Mouse (Mus musculus): ENCODE measurements at regions not wholly inside any gene's neighbourhood (a gene's known extent, or its start where the extent isn't known, plus 50 kb on each side); places are given as distances from the start of the nearest gene placed in this dataset.

GRCm38 (mm10) chr10:126734661-126735060 lies 166.5 kb downstream of the Atp23 start:
- DNase-seq = no peak

GRCm38 (mm10) chr10:126727840-126728239 lies 173.3 kb downstream of the Atp23 start:
- DNase-seq = no peak

GRCm38 (mm10) chr10:126717961-126718360 lies 183.2 kb downstream of the Atp23 start:
- DNase-seq = no peak

DNA sequence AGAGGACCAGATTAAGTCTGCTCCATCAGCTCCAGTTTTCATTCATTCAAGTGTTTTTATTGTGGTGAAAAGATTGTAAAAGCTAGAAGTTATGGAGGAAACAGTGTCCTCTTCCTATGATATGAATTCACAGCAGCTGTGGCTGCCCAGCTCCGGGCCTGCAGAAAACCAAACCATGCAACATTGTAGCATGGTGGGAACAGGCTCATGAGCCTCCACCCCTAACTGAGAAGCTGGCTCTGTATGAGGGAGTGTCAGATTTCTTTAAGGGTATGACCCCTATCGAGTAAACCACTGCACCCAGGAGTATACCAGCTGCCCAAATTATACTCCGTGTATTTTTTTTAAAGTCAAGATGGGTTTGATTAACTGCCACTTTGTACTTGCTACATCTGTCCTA lies 189.4 kb downstream of the Atp23 start:
- no peak for DNase-seq

DNA sequence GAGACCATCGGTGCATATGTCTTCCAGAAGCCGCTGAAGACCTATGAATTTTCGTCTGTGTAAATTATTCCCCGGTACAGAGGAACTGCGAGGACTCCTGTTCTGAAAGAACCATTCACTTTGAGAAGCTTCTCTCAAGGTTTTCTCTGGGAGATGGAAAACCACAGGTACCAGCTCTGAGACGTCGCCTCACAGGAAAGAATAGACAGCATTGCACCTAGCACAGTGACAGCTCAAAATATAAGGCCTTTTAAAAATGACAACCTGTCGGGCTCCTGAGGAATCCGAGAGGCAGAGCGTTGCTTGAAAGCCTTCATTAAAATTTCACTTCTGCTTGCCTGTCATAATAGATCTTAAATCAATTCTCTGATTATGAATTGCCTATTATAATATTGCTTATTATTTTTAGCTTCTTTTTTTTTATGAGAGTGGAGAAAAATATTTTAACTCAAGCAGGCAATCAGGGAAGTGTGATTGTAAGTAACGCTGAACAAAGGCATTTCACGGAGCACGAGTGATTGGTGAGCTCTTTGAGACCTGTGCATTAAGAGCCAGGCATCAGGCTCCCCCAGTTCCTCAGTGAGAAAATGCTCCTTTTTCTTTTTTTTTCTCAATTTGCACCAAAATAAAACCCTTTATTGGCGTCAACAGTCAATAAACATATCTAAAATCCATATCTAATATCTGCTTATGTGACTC lies 191.8 kb downstream of the Atp23 start:
- DNase-seq = no peak

DNA sequence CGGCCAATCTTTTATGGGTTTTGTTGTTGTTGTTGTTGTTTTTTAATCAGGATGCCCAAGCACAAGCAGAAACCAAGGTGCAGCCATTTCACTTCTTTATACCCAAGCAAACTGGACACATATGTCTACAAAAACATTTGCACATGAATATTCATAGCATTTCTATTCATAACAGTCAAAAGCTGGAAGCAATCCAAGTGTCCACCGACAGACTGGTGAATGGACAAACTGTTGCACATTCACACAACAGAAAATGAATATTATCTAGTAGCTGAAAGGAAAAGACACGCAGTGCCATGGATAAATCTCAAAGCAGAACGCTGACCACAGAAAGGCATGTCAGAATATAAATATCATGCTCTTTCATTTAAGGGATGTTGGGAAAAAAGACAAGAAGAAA lies 192.4 kb downstream of the Atp23 start:
- peak; percentile 30 for DNase-seq

DNA sequence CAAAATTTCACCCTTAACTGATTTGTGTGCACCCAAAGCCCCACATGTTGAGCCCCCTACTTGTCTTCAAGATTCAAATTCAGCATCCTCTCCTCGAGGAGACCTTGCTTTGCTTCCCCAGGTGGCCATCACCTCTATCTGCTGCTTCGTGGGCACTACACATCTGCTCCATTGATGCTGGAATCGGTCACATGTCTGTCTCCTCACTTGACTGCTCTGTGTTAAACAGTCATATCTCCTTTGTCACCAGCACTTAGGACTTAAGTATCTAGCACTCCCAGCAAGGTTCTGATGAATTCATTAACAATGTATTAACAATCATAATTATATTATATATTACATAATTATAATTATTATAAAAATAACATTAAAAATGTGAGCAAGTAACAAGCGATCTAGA lies 192.9 kb downstream of the Atp23 start:
- no peak for DNase-seq

- DNase-seq = no peak
These were observed 204.1 kb downstream of the Atp23 start for GRCm38 (mm10) chr10:126697086-126697485.

DNA sequence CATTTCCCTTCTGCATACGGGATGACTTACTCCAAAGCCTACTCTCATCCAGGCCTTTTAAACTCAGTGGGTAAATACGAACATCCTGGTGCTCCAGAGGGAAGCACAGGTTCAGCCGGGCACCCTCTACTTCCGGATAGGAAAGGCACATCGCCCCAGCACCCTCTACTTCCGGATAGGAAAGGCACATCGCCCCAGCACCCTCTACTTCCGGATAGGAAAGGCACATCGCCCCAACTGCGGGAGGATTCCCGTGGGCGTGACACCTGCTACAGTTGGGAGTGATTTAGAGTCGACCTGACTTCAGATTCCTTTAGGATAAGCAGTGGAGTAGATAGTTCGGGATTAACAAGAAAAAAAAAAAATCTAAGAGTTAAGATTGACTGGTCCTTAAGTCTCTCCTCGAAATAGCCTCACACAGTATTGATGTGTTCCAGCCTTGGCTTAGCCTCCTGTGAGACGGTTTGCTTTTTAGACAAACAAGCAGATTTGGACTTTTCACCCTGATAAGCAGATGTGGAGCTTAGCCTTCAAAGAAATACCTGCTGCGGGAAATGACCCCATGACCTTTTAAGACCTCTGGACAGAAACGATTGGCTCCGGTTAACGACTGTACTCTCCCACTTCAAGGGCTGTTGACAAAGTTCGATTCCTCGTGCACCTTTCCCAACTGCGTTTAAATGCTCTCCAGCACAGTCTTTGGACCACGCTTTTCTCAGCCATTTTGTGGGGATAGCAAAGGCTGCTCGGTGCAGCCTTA lies 210.1 kb downstream of the Atp23 start:
- no peak for DNase-seq

DNA sequence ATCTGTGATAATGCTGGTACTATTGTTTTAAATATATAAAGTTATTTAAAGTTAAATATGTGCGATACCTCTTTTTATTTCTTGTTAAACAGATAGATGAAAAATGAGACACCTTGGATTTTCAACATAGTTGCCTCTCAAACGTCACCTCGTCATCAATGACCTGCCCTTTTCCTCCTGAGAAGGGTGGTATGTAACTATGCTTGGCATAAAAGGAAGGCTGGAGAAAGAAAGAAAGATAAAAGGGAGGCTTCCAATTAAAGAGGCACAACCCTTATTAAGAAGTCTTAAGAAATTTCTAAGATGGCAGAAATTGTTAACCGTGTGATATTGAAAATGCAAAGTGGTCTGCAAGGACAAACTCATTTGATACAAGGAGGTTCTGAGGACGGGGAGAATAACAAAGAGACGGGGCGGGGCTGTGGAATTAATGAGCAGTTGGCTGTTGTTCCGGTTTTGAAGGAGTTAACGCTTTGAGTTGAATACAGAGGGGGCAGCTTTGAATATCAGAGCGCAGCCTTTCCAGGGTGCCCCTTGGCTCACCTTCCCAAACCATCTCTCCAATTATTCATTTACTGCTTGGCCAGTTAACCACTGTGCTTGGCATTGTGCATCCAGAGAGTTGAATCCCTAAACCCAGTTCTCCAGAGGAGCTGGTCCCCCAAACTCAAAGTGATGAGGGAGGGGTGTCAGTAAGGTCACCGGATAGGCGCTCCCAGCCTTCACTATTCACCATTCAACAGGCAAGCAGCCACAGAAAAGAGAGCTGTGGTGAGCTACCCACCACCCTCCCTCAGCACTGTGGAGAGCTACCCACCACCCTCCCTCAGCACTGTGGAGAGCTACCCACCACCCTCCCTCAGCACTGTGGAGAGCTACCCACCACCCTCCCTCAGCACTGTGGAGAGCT lies 220.6 kb downstream of the Atp23 start:
- DNase-seq = no peak

- peak; percentile 51 for DNase-seq
These were observed 221.7 kb downstream of the Atp23 start for GRCm38 (mm10) chr10:126679224-126680120.

GRCm38 (mm10) chr10:126673437-126673836 lies 227.7 kb downstream of the Atp23 start:
- DNase-seq = no peak

- no peak for DNase-seq
These were observed 236.6 kb downstream of the Atp23 start for GRCm38 (mm10) chr10:126664408-126665083.

DNA sequence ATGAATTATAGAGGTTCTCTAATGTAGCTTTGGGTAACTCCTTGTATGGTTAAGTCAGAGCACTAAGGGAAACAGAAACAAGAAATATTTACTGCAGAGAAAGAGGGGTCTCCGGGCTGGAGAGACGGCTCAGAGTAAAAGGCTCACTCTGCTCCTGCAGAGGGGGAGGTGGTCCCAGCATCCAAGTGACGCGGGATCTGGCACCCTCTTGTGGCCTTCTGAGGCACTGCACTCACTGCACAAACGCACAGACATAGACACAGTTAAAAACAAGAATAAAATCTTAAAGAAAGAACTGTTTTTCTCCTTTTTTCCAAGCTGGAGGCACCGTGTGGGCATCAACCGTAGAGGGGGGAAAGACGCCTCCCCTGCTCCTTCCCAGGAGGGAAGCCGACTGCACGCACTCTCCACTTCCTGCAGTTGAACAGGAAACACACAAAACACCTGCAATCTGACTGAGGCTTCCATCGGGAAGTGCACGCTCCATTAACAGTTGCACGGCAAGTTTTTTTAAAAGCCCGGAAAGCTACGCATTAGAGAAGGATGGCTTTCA lies 237.6 kb downstream of the Atp23 start:
- DNase-seq = no peak

- DNase-seq = no peak
These were observed 238.4 kb downstream of the Atp23 start for GRCm38 (mm10) chr10:126662765-126663164.

DNA sequence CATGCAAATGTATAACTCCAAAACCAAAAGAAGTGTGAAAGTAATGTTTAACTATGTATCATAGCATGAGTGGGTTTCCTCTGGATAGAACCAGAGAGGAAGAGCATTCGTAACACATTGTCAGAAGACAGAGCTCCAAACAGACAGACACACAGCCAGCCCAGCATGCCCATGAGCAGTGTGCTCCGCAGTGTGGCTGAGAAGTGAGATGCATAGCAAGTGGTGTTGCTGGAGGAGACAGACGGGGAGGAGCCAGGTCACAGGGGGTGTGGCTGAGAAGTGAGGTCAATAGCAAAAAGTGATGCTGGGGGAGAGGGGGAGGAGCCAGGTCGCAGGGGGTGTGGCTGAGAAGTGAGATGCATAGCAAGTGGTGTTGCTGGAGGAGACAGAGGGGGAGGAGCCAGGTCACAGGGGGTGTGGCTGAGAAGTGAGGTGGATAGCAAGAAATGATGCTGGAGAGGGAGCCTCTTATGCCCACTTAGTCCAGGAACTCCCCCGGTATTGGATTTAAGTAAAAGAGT lies 240.0 kb downstream of the Atp23 start:
- no peak for DNase-seq

GRCm38 (mm10) chr10:126660024-126660423 lies 241.1 kb downstream of the Atp23 start:
- DNase-seq = no peak

- DNase-seq = no peak
These were observed 248.5 kb downstream of the Atp23 start for GRCm38 (mm10) chr10:126652693-126653092.

DNA sequence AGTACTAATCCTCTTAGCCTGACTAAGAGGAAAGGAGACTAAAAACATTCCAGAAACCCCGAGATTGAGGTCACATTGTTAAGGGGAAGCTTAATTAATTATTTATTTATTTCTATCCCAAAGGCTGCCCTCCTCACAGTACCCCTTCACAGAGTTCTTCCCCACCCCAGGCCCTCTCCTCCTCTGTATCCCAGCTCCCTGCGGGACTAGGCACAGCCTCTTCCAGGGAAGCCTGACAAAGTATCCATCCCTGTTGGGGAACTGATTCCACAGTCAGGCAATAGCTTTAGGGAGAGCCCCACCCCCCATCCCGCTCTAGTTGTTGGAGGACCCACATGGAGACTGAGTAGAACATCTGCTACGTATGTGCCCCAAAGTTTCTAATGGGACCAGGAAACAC lies 254.6 kb downstream of the Atp23 start:
- no peak for DNase-seq

DNA sequence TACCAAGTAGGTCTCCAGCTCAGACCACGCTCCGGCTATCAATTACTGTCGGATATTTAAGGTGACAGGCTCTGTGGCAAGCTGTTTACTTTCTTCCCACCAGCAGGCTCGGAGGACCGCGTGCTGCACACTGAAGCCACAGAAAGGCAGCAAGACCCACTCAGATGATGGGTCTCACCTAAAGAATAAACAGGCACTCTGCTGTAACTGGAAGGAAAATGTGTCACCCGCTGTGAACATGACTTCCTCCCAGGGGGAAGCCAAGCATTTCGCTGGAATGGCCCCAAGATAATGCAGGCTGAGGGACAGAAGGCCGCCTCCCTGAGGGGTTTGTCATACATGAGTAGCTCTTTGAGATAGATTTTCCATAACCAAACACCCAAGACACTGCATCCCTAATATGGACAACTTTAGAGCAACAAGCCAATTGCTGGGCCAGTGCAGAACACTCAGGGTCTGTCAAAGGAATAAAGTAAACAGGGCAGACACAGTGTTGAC lies 259.3 kb downstream of the Atp23 start:
- DNase-seq = no peak

DNA sequence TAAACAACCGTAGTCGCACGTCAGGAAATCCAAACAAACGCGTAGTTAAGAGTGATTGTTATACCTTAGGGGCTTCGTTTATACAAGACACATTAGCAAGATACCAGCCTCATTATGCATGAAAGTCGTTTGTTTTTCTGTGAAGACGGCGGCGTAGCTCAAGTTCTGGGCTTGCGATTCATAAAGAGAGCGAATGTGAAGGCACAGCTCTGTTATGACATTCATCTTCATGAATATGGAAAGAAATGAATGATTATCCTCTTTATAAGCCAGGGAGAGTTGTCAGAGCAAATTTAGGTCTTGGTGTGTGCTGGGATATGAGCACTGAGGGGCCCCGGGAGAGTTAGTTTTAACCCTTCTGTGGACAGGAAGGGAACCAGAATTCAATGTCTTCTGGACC lies 266.4 kb downstream of the Atp23 start:
- no peak for DNase-seq

Measured in right cerebral cortex, postnatal 4 days (tissue).